Mouse (Mus musculus) left cerebral cortex, adult 11 months (tissue): ENCODE data around the gene Olfr618.
"Not testable (repeated sequence)": the region's sequence is repeated elsewhere in the genome, so short reads cannot be mapped to it uniquely, and the experiment has no call there.

Experiments used
- DNase-seq: peaks from one replicate; pipeline ENCODE4 v3.0.0; 2022; ENCODE audit warnings: low spot score

Gene Olfr618

DNA sequence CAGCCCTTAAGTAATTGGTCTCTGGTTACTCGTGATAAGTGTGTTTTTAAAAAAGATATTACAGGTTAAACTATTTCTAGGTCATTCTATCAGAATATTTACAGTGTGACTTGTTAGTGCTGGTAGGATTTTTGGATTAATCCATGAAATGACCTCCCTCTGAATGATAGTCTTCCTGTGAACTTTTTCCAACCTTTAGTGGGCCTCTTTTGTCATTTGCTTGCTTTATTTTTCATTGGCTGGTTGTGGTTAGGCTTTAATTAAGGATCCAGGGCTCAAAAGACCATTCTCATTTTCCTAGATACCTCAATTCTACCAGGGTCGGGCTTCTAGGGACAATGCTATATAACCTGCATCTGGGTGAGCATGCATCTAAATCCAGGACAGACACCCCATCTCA is at the start of gene Olfr618:
Olfr618 (plus strand) TSS at position 301 of the 400 bp plus-strand sequence.
- DNase-seq: no peak

DNA sequence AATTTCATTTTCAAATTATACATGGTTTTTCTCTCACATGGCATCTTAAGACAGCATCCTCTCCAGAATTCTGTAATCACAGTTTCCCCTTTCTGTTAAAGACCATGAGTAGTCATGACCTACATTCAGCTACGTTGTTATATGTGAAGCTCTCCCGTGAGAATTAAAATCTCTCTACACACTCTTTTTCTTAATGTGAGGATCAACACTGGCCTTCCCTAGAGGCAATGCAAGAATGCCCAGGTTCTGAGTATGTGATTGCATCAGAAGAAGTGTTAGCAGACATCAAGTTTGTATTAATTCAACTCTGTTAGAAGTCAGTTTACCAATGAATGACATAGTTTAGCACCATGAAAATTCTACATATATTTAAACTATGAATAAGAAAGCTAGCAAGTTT is 47.3 kb upstream of the Olfr618 start, which contains the start of gene Olfr612:
Olfr612 (minus strand) TSS at position 101 of the 400 bp plus-strand sequence.
- DNase-seq: not testable (repeated sequence)

DNA sequence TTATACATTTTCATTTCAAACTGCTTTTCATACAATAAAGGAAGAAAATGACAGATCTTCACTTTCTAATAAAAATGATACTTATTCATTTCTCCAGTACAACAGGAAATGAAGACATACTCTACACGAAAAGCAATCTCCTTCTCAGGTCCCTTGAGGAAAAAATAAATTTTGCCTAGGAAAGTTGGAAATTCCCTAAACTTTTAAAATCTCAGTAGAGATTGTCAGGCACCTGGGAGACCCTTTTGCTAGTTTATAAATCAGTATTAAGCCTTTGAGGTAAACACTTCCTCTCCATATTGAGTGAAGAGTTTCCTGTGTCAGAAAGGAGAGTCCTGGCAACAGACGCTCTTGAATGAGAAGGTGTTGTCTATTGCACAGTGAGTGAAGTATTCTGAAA is 42.1 kb upstream of the Olfr618 start, which contains the start of gene Olfr613:
Olfr613 (plus strand) TSS at position 301 of the 400 bp plus-strand sequence.
- DNase-seq: no peak

DNA sequence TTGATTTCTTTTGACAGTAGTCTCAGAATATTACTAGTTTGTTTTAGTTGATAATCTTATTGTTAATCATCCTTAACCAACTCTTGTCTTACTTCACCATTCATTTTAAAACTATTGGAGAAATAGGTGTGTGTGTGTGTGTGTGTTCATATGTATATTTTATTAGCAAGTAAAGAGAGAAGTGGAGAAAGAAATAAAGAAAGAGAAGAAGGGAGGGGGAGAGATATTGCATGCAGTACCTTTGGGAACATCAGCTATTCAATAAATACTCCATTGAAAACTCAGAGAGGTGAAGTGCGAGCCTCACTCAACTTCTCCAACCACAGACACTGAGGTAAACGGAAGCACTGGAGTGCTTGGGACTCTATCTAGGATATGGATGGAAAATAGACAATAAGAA is 34.1 kb upstream of the Olfr618 start, which contains the start of gene Olfr615:
Olfr615 (plus strand) TSS at position 301 of the 400 bp plus-strand sequence.
- DNase-seq: no peak

DNA sequence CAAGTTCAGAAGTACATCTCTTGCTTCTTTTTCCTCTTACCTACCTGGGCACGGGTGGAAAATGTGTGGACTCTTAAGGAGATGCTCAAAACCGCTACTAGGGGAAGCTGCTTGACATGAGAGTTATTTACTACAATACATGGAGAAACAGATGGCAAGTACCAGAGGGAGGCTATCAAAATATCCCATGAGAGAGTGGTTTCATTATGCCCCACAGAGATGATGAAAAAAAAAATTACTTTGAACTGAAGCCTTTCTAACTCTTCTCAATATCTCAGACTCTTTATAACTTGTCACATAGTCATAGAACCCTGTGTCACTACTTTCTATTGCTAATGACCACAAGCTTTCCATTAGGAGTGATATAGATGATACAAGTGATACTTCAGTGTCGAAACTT is 20.9 kb upstream of the Olfr618 start, which contains the start of gene Olfr616:
Olfr616 (minus strand) TSS at position 101 of the 400 bp plus-strand sequence.
- DNase-seq: no peak

DNA sequence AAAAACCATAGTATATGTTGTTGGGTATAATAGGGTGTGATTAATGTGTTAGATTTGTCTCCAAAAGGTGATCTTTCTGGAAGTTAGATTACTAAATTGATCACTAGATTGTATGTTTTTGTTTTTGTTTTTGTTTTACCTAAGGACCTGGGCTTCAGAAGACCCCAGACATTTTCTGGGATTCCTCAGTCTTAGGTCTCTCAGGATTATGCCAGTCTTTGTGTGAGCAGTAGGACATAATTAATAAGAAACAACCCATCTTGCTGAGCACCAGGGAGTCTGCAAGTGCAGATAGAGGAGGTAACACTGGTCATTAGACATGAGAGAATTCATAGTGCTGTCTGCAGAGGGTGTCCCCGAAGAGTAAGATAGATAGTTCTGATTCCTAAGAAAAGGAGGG is 17.1 kb upstream of the Olfr618 start, which contains the start of gene Olfr617:
Olfr617 (plus strand) TSS at position 301 of the 400 bp plus-strand sequence.
- no peak for DNase-seq

DNA sequence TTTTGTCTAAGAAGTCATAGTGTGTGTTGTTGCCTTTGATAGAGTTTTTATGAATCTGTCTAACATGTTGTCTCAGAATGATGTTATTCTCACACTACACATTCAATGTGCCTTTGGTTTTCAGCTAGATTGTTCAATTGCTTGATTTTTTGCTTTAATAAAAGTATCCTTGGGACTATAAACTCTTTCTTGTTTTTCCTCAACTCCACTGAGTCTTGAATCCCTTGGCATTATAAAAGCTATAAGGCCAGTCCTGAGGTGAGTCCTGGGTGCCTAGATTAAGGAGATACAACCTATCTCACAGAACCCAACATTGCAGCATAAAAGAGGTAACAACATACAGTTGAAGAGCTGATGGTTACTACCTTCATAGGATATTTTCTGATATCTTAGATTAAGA is 10.4 kb downstream of the Olfr618 start, which contains the start of gene Olfr619:
Olfr619 (plus strand) TSS at position 301 of the 400 bp plus-strand sequence.
- DNase-seq: no peak

DNA sequence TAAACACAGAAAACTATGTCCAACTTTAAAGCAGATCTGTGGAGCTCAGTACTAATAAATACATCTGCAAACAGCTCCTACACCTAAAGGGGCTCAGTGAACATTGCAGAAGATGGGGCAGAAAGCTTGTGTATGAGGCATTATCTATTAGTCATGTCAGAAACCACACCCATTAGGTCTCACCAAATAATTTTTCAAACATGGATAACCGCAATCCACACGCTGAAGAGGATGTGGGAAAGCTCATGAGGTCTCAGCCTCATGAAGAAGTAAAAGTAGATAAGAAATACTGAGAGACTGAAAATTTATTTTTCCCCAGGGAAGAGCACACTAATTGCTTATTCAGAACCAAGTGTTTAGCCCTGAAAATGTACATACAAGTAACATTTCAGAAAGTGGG is 17.5 kb downstream of the Olfr618 start:
- no peak for DNase-seq

DNA sequence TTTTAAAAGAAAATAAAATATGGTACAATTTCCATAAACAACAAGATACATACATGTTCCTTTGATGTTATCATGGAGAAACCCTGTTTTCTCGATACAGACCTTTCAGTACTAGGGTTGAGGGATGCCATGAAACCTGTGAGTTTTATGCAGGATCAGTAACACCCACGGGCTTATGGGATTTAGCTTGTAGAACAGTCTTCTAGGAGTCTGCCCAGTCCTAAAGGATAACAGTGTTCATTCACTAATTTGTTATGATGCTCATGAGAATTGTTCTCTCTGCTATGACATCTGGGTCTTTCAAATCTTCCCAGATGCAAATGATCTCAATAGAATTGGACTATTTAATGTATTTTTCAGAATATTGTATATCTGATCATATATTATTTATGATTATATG is 22.5 kb downstream of the Olfr618 start, which contains the start of gene Olfr620:
Olfr620 (minus strand) TSS at position 101 of the 400 bp plus-strand sequence.
- DNase-seq: no peak

DNA sequence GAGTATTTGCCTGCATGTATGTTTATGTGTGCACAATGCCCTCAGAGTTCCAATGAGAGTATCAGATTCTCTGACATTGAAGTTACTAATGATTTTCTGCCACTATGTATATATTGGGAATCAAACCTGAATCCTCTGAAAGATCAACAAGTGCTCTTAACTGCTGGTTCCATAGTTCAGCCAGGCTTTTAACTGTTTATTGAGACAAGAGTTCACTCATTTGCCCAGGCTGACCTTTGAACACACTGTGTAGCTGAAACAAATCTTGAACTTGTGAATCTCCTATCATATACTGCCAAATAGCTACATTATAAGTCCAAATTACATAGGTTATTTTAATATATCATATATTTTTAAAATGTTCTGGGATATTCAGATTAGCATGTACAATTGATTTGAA is 46.9 kb downstream of the Olfr618 start:
- no peak for DNase-seq

DNA sequence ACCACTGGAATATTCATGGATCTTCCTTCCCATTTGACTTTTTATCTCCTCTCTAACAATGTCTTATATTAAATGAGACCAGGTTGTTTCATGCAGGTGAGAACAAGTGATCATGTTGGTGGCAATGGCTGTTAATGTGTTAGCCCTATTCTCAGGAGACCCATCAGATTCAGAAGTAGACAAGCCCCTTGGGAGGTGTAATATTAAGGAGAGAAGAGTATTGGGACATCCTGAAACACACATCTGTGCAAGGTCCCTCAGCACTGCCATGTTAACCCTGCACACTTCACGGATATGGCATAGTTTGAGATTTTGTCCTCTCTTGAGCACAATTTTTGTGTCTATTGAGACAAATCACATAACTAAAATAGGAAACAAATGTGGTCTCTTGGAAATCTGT is 52.7 kb downstream of the Olfr618 start, which contains the start of gene Olfr622:
Olfr622 (minus strand) TSS at position 101 of the 400 bp plus-strand sequence.
- DNase-seq: no peak

DNA sequence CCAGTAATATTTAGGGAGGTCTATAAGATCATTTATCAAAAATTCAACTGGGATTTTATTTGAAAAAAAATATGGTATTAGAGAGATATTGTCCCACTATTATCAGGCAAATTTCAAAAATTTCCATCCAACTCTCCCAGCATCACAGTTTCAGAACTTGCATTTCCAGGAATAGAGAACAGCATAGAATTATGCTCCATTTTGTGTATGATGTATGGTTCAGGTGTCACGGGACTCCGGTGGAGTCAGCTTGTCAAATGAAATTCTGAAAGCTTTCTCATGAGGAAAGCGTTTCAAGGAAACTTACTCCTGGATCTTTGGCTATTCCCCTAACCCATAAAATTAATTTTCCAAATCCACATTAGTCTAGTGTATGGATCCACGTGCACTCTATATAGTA is 54.2 kb downstream of the Olfr618 start:
- no peak for DNase-seq
